Mouse (Mus musculus) urinary bladder, adult 18-20 months (tissue): ENCODE results near the gene Scn3b.

Experiments used
- DNase-seq, 2 experiments: peaks; one replicate each; pipeline ENCODE4 v3.0.0; 2022; ENCODE audit warnings: low spot score in 2 of 2, mixed read lengths in 2 of 2

The Scn3b gene

DNA sequence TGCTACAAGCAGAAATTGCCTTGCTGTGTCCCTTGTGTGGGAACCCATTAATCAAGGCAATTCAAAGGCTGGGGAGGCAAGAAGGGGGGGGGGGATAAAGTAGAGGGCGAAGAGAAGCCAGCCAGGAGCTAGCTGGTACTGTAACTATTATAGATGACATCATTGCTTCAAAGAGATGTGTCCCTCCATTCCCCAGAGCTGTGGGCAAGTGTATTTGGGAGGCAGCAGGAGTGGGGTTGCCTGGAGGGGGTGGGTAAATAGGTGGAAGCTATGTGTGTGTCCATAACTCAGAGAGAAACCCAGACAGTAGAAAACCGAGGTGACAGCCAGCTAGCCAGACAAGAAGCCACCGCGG, 292 bp upstream of the Scn3b start:
- no peak for DNase-seq

DNA sequence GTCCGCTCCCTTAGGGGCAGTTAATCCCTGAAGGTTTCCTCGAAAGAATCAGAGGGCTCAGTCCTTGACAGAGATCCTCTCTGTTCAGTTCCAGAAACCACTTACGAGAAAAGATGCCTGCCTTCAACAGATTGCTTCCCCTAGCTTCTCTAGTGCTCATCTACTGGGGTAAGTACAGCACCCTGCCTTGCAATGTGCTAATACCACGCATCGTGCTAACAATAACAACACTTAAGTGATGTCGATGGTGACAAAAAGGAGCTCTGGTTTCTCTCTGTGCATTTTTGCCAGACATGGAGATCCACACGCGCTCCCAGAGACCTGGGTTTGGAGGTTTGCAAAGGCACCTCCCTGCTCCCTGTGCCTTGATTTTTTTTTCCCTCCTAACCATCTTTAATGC, 863 bp downstream of the Scn3b start:
- no peak for DNase-seq

DNA sequence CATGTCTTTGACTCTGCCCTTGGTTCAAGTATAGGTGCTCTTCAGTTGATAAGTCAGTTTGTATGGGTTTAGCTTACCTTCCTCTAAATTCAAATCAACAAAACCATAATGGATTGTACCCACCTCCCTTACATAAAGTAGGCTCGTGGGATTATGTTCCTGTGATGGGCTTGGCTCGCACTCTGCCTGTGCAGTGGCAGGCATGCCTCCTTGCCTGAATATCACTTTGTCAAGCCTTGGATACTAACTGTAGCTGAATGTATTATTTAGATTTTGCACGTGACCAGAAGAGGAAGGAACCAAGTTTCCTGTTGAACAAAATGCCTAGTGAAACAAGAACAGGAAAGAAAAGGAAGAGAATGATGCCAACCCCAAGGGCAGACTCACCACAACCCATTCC, 2.1 kb downstream of the Scn3b start:
- no peak for DNase-seq

DNA sequence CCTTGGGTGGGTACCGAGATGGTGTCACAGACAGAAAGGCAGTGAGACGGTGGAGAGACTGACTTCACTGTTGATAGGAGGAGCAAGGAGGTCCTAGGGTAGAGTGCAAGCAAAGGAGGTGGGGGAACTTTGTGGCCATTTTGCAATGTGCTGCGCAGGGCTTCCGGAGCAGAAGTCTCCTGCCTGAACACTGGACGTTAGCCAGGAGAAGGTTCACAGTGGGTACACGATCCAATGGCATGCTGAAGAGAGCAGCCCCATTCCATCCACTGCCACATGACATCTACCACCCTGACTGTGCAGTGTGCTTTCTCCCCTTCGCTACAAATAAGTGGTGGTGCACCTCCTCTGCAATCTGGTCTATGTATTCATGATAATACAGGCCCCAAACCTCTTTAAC, 3.8 kb downstream of the Scn3b start:
- no peak for DNase-seq

DNA sequence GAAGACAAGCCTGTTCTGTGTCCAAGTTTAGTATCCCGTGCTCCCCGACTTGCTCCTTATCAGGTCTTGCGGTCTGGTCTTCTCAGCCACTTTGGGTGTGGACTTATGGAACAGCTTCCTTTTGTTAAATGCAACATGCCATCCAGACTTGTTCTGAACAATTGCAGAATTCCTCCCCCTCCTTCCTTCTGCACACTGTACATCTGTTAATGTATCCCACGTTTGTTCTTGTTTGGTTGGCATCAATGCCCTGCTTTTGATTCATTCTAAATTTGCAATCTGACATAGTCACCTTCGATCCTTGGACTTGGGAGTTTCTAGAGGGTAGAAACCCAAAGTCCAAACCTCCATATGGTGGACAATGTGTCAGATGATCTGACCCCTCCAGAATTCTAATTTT, 6.9 kb downstream of the Scn3b start:
- no peak for DNase-seq

DNA sequence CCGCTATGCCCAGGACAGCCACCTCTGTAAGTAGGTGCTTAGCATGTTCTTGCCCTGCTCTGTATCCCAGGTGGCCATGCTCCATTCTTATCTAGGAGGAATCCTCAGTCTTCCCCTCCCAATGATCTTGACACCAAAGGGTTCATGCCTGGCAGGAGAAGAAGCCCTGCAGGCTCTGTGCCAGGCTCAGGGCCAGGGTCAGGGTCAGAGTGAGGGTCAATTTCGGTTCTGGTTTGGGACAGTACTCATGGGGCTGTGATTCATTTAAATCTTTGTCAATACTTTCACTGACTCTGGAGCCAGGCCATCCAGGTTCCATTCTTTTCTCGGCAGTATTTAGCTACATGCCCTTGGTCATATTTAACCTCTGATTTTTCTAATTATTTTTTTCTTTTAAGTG, 8.7 kb downstream of the Scn3b start:
- no peak for DNase-seq

DNA sequence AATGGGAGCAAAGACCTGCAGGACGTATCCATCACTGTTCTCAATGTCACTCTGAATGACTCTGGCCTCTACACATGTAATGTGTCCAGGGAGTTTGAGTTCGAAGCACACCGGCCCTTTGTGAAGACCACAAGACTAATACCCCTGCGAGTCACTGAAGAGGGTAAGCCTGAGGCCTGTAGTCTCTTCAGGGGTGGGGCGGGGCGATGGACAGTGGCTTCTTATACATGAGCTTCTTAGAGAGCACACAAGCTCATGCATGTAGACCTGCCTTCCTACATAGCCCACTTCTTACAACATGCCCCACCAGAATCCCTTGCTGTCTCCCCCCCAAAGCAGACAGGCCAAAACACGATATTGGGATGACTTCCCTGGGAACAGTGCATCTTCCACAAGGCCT, 10.4 kb downstream of the Scn3b start:
- no peak for DNase-seq

DNA sequence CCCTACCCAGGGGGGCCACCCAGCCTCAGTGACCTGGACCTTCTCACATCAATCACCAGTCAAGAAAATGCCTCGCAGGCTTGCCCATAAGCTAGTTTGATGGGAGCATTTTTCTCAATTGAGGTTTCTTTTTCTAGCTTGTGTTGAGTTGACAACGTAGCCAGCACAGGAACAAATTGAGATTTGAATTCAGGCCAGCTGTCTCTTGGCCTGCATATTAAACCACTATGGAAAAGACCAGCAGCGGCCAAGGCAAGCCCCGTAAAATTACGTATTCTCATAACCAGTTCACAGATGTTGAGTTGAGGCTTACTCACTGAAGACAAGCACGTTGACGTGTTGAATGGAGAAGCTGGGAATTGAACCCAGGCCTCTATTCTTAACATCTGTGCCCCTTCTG, 14.0 kb downstream of the Scn3b start:
- DNase-seq, result no peak

DNA sequence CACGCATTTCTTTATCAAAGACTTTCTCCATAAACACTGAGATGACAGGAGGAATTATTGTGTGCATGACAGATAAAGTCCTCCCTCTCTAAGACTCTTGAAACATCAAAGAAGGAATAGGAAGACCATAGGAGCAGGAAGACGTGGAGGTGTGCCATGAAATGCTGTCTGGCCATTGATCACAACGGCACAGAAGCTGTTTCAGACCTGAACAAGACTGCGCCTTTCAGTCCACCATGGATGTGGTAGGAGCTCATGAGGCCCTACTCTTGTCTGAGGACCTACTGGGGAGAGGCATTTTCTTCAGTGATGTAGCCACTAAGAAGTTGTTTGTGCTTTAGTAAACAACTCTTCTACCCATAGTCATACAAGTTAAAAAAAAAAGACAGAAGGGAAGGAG, 23.5 kb downstream of the Scn3b start:
- DNase-seq, result no peak

DNA sequence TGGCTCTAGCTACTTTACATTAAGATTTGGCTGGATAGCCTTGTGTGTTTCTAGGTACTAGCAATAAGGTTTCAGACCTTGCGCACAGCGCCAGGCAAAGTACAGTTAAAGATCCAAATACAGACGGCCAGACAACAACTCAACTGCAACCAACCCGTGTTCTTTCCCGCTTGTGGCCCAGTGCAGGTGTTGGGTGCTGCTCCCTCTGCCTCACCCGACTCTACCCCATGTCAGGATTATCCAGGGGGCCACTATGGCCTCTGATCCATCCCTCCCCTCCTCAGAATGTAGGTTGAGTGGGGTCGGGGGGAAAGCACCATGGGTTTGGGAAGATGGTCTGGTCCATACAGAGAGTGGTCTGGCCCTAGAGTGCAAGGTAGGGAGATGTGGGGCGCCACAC, 24.3 kb downstream of the Scn3b start:
- no peak for DNase-seq

DNA sequence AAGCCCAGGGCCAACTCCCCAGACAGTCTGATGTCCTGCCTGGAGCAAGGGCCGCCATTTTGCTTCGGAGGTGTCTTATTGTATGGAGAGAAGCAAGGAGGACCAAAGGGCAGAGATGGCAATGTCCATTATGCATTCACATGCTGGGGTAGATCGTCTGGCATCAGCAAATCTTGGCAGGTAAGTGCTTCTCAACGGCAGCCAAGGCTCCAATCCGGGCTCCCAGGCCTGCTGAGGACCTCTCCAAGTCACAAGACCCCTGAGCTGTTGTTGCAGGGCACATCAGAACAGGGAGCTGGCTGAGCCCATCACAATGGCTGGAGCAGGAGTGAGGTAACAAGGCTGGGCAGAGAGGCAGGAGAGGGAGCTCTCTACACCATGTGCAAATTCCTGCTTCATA, 24.7 kb downstream of the Scn3b start:
- DNase-seq, result no peak

DNA sequence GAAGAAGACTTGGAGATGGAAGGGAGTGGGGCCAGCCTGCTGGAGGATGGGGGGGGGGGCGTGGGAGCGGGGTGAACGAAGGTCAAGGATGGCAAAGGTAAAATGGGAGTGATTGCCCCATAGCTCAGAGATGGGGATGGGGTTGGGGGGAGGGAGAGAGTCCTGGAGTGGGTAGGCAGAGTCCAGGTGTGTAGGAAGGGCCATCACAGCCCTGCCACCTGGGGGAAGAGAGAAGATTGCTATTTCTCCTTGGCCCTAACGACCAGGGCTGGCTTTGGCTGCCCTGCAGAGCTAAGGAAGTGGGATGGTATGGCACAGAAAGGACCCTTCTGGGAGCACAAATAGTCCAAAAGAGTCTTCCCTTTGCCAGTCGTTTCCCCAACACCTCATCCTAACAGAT, 25.2 kb downstream of the Scn3b start:
- DNase-seq, result no peak

DNA sequence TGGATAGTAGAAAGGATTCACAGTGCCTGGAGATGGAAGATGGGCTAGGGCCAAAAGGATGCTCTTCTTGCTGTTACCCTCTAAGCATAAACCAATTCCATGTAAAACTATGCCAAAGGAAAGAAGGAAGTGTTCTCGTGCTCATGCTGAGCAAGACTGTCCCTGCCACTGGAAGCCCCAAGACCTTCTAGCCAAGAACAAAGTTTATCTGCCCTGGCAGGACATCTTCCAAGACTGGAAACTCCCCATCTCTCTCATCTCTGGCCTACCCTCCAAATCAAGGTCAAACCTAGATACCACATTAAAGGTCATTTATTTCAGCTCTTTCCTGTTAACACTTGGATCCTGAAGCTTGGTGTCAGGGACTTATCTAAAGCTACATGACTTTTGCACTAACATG, 25.8 kb downstream of the Scn3b start:
- DNase-seq, result no peak

DNA sequence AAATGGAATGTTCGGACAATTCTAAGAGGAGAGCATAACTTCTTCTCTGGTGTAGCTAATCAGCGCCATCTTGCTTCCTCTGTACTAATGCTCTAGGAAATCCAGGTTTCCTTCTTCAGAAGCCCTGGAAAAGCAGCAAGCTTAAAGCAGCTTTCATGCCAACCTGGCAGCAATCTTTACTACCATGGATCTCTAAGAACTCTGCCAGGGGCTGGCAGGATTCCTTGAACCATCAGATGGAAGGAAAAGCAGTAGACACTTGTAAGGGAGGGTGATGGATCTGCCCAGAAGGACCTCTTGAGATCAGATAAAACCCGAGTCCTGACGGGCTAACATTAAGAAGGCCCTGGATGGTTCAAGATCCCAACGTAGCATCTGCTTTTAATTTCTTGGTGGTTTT, 27.2 kb downstream of the Scn3b start:
- DNase-seq, result no peak

DNA sequence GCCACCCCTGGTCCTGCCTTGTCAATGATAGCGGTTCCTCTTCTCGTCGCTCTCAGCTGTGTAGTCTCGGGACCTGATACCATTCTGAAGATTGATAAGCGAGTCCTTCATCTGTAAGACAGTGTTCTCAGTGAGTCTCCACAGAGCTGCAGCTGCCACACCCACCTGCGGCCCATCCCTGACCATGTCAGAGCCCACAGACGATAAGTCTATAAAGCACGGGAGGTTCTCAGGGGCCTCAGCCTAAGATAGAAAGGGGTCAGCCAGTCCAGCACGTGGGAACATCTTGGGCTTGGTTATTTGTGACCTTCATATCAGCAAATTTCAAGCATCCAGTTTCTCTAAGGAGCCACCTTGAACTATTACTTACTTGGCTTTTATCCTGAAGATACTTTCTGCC, 29.0 kb downstream of the Scn3b start:
- DNase-seq, result no peak

DNA sequence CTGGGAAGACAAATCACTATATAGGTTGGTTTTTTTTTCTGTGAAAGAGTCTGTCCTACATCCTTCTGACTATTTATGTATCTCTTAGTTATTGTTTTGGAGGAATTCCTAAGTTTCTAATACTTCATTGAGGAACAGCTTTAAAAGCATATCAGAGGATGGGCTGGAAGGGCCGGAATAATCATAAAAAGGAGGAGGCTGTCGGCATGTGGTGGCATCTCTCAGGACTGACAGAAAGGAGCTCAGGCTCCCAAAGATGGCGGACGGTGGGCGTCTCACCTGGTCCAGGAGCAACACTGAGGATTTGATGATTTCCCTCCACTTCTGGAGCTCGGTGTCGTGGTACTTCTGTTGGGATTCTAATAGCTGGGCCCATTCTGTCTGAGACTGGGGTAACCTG, 30.3 kb downstream of the Scn3b start:
- DNase-seq, result no peak

DNA sequence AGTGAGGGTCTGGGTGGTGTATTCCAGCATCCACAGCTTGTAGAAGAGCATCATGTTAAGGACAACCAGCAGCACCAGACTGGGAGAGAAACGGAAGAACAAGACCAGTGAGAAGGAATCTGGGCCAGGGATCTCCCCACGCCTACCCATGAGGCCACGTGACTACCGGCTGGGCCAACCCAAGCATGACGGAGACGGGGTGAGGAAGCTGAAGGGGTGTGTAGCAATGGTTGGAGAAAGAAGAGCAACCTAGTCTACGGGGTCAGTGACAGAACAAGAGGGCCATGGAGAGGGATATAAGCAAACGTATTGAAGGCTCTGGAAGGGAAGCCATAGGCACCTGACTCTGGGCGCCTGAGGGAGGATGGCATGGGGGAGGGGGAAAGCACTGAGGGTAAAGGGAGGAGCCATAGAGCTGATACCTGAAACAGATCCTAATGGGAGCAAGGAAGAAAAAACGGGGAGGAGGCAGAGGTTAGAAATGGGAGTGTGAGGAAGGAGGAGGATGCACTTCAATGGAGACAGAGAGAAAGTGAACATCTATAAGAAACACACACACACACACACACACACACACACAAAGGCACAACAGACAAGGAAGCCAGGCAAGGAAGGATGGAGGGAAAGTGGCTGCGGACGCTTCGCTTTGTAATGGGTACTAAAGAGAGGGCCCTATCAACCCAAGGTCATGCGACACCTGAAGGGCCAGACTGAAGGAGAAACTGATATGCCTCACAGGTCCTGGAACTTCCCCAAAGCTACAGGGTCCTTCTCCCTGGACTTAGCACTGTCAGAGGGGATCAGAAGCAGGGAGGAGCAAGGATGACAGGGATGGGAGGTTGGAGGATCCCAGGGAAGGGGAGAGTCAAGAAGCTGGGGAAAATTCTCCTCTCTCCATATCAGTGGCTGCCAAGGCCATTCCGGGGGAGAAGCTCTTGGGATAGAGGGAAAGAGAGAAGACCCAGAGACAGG, 31.3 kb downstream of the Scn3b start:
- no peak for DNase-seq

DNA sequence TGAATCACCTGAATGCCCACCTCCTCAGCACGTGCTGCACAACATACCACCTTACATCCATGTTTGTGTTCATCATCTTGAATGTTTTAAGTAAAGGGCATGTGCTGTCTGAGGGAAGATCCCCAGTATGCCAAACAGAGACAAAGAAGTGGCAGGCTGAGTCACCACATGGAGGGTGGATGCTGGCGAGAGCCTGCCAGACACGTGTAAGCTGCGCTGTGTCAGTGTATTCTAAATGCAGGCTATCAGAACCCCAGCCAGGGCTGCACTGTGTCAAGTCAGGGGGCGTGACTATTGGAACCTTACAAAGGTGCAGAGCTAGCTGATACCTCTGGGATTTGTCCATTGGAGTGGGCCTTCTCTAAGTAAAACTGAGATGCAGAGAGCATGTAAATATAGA, 32.5 kb downstream of the Scn3b start:
- DNase-seq, result no peak

DNA sequence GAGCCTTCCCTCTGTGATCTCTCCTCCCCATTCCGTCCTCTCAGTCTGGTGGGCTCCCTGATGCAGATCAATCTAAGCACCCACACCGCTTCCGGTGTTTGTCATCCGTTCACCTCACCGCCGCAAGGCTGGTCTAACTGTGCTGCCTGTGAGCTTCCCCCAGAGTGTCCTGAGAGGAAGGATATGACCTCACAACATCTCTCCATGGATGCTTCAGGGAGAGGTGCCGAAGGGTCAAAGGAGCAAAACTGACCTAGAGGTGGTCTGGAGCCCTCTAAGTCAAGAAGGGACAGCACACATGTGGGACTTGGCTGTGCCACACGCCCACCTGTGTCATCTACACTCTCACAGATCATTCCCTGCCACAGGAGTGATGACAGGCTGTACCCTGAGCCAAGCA, 33.4 kb downstream of the Scn3b start:
- no peak for DNase-seq

DNA sequence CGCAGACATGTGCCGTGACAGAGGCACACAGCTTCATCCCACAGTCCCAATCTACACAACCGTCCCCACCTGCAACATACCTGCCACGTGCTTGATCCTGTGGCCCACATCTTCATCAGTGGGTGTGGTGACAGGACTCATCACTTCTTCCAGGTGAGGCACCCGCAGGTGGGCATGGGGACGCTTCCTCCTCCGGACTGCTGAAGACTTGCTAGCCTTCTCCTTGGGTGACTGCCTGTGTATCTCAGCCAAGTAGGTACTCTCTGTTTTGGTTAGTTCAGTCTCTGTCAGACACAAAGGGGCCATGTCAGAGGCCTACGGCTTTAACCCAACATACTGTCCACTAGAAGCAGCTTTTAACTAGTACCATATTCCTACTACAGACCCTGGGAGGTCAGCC, 35.2 kb downstream of the Scn3b start:
- DNase-seq, result no peak

DNA sequence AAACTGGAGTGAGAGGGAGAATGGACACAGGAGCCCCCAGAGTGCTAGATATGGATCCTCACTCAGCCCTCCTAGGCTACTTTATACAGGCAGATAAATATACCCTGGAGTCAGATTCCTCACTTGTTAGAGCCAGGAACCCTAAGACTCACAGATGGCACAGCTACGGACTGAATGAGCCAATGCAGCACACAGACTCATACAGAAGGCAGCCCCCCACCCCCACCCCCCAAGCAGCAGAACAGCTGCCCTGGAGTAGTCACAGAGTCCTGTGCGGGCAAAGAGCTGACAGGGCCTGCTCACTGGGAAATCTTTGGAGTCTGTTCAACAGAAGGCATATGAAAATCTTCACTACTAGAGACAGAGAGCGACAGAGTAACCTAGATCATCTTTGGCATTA, 38.3 kb downstream of the Scn3b start:
- DNase-seq, result no peak

DNA sequence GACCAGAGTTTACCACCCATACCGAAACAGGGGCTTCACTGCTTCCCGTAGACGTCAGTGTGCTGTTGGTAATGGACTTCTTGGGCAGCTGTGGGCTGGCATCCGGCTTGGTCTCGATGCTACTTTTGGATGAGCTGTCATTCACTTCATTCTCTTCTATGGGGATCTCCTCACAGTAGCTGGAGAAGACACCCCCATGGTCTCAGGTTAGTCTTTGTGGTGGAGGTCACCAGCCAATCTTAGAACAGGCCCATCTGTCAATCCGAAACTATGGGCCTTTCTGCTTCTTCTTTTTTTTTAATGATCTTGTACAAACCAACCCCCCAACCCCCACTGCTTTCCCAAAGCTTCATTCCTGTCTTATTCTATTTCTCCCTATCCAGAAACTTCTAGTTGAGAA, 40.9 kb downstream of the Scn3b start:
- DNase-seq, result no peak

DNA sequence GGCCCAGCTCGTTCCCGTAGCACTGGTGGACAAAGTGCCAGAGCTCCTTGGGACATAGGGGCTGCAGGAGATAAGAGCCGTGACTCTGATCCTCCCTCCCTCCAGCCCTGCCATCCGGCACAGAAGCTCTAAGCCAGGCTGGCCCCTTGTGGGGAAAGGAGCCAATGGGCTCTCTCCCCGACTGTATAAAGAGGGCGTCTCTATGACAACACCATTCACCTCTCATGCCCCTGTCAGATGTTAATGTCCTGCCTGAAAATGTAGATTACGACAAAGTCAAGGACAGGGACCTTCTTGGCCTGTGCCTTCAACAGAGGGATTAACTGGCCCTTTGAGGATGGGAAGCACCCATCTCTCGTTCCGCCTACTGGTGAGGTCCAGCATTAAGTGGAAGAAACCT, 42.8 kb downstream of the Scn3b start:
- DNase-seq, result no peak
